Mouse (Mus musculus): Measurements from ENCODE around the gene Parp16.

DNA sequence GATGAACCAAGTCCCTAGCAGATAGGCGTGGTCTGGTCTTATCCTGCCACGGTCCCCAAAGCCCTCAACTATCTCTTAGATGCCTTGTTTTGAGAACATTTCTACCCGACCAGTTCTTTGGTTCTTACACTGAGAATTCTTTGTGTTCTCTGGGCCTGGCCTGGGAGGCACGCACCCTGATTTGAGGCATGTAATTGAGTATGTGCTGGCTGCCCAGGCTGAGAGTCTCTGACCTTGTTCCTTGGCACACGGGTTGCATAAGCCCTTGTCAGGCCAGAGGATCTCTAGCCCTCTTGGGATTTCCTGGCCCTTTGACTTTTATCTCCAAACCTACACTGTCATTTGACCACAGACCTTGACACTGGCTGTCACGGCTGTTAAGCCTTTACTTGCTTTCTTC is 22.5 kb downstream of the Parp16 start:
- TF ChIP-seq CTCF (IDR thresholded peaks at IDR 0.05; ENCODE audit: insufficient read depth, low read length) = no peak
- TF ChIP-seq POLR2A (IDR thresholded peaks at IDR 0.05; ENCODE audit: borderline replicate concordance, extremely low read depth, low read depth, low read length) = no peak
